Mouse (Mus musculus): ENCODE measurements around the gene Ints13. TPM values are rescaled to one million over a fixed set of nuclear protein-coding genes. Genes with fewer than 3 reads are reported as not detected.
"Not testable (repeated sequence)": the region's sequence is repeated elsewhere in the genome, so short reads cannot be mapped to it uniquely, and the experiment has no call there.

Gene Ints13
- 10 to 100 TPM; 29.3 to 40.7 TPM for total RNA-seq (2021)
- long read RNA-seq, experiment 1, partial matches to known transcripts, result 0 of 15 reads
- long read RNA-seq, experiment 1, other reads (novel, unspliced or antisense), result 12 of 15 reads
- long read RNA-seq, experiment 2, partial matches to known transcripts, result 2 of 18 reads
- long read RNA-seq, experiment 2, other reads (novel, unspliced or antisense), result 15 of 18 reads

DNA sequence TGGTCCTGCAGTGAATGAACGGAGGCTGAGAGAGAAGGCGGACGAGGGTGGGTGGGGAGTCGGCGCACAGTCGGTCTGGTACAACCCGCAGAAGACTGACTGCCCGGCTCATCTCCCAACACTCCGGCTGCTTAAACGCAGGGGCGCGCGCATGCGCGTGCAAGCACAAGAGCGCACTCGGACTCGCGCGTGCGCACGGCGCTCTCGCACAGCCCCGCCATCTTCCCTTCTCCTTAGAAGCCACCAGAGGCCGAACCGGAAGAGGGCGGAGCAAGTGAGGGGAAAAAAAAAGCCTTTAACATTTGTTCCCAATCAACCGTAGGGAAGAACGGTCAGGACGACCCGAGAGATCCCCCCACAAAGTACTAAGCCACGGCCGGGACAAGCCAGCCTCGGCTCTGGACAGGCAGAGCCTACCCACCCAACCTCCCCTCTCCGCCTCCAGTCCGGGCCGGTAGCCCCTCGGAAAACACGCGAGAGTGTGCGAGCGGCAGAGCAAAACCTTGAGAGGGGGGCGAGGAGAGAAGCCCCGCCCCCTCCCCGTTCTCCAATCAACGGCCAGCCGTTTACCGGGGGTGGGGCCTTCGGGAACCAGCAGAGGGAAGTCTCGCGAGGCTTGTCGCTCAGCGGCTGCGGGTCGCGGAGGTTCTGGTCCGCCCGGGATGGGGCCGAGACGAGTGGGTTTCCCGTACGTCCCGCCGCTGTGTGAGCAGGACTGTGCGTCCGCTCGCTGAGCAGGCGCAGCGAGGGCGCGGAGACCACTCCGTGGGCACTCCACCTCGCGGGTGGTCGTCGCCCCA lies at the start of gene Ints13:
Gene Ints13, minus strand, starts transcription at position 526 of the 800 bp plus-strand sequence.
- peak; percentile 97 to 98 for DNase-seq (ENCODE audit: low spot score in 2 of 2)
- intact Hi-C loops (cut with DNase I), result loop anchor here (5.0 to 10.0 kb wide), 2 partner anchors 55 to 163 kb away; no protein-coding TSS in a partner anchor

- intact Hi-C loops (cut with DNase I), result no loop called here
- no peak for DNase-seq (ENCODE audit: low spot score in 2 of 2)
Measured at GRCm38 (mm10) chr6:146616670-146617069, 39.0 kb upstream of the Ints13 start.

DNA sequence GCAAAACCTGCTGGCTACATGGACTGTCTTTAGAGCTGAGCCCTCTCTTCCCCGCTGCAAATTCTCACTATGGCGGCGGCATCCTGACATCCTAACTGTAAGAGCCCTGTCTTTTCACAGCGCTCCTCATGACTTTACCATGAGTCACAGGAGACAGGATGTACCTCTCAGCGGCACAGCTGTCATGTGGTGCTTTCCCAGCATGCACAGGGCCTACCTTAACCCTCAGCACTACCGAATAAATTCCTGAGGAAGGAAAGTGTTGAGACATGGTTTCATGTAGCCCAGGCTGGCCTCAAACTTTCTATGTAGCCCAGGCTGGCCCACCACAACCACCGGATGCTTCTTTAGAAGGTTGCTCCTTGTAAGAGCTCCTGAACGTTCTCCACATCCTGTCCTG lies 38.3 kb upstream of the Ints13 start:
- DNase-seq (ENCODE audit: low spot score in 2 of 2), result no peak
- intact Hi-C loops (cut with DNase I), result no loop called here

DNA sequence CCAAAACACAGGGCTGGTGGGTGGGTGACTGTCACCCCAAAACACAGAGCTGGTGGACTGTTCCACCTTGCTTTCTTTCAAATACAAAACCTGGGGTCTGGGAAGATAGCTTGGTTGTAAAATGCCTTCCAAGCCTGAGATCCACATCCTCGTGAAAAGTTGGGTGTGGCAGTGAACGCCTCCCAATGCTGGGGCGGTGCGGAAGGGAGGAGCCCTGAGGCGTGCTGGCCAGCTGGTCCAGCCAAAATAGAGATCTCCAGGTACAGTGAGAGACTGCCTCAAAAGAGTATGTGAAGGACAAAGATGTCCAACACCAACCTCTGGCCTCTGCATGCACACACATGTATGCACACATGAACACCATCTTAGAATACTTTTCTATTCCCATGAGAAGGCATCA lies 36.9 kb upstream of the Ints13 start:
- DNase-seq (ENCODE audit: low spot score in 2 of 2), result no peak
- intact Hi-C loops (cut with DNase I), result no loop called here

GRCm38 (mm10) chr6:146613907-146614306 lies 36.3 kb upstream of the Ints13 start:
- intact Hi-C loops (cut with DNase I), result no loop called here
- DNase-seq (ENCODE audit: low spot score in 2 of 2), result no peak

DNA sequence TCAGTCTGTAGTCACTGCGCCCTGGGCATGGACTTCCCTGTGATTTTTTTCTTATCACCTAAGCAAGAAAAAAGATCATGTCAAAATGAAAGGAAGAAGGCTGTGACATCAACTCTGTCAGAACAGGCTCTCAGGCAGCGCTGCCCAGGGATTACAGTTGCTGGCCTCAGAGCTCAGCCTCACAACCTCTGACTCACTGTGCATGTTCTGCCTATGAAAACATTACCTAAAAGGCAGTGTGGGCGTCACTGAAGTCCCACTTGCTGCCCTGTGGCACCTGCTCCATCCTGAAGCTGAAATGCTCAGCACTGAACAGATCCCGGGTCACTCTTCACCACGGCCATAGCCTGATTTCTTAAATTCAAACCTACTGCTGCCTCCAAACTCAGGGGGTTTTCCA lies 35.1 kb upstream of the Ints13 start:
- no peak for DNase-seq (ENCODE audit: low spot score in 2 of 2)
- intact Hi-C loops (cut with DNase I), result no loop called here

GRCm38 (mm10) chr6:146611897-146612296 lies 34.3 kb upstream of the Ints13 start:
- DNase-seq (ENCODE audit: low spot score in 2 of 2), result no peak
- intact Hi-C loops (cut with DNase I), result no loop called here

- DNase-seq (ENCODE audit: low spot score in 2 of 2), result no peak
- intact Hi-C loops (cut with DNase I), result no loop called here
Measured at GRCm38 (mm10) chr6:146611385-146611784, 33.8 kb upstream of the Ints13 start.

DNA sequence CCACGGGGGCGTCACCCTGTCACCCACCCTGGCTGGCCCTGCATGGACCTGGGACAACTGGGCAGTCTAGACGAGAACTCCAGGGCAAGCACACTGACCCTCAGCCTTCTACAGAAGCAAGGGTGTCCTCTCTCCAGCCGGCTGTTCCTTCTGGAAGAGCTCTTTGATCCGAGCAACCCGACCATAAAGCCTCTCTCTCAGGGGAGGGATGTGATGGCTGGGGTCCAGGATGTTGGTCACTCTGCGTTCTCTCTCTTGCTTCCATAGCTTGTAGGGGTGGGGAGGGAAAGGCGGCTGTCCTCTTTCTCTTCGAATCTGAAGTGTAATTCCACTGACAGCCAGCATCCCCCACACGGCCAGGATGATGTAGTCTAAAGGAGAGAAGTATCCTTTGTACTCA lies 26.0 kb upstream of the Ints13 start:
- intact Hi-C loops (cut with DNase I), result no loop called here
- no peak for DNase-seq (ENCODE audit: low spot score in 2 of 2)

- no peak for DNase-seq (ENCODE audit: low spot score in 2 of 2)
- intact Hi-C loops (cut with DNase I), result no loop called here
Measured at GRCm38 (mm10) chr6:146602601-146603000, 25.0 kb upstream of the Ints13 start.

DNA sequence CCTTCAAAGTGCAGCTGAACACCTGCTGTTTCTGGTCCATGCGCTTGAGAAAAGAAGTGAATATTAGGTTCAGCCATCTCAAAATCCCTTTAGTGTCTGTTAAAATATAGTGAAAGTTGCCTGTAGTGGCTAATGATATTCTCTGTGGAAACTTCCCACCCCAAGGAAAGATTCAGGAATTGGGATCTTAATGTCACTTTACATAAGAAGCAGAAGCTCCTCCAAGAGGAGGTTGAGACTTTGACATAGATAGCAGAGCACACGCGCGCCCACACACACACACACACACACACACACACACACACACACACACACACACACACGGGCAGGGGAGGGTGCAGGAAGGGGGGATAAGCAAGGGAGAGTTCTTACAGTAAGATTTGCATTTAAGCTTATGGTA lies 7.5 kb upstream of the Ints13 start:
- intact Hi-C loops (cut with DNase I), result no loop called here
- DNase-seq (ENCODE audit: low spot score in 2 of 2), result no peak

DNA sequence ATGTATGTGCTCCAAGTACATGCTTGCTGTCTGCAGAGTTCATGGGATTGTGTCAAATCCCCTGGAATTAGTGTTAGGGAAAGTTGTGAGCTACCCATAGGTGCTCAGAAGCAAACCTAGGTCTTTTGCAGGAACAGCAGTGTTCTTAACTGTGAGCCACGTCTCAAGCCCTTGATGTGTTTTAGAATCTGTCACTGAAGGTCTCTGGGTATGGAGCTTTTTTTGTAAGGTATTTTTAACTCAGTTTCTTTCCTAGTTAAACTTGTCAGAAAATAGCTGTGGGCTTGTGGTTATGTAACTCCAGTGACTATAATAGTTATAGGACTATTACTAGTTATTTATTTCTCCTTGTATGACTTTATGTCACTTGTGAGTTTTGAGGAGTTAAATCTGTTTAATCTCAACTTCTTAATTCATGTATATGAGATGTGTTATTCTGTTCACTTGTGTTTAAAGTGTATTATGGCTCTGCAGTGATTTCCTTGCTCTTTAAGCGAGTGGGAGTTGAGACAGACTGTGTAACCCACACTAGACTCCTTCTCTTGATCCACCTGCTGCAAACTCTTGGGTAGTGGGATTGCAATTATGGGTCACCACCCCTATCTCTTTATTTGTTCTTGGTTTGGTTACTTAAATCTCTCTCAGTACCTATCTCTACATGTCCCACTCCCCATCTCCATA lies 5.9 kb upstream of the Ints13 start:
- intact Hi-C loops (cut with DNase I), result no loop called here
- DNase-seq (ENCODE audit: low spot score in 2 of 2), result peak in 1 of 2 experiments; percentile 24

DNA sequence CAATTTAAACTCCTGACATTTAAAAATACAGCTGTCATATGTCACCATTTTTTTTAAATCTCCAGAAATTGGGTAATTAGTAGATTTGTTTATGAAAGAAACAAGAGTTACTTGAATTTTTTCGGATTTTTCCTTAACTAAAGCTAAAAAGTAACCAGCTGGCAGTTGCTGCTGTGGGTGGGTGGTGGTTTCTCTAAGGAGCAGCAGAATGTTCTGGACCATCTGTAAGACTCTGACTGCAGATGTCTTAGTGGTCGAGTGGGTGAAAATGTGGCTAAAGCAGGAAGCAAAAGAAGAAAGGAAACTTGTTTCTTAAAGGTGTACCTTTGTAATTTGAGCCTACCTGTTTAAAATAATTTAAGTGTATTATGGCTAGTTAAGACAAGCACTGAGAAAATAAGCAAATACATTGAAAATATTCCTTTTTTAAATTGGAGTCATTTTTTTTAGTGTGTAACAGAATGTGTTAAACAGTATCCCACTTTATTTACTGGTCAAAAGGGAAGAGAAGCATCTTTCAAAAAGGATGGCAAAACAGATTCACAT lies 2.8 kb upstream of the Ints13 start:
- intact Hi-C loops (cut with DNase I), result no loop called here
- DNase-seq (ENCODE audit: low spot score in 2 of 2), result peak; percentile 70 to 76

- intact Hi-C loops (cut with DNase I), result loop anchor here (5.0 to 10.0 kb wide), 2 partner anchors 54 to 164 kb away; no protein-coding TSS in a partner anchor
- peak; percentile 42 to 69 for DNase-seq (ENCODE audit: low spot score in 2 of 2)
Measured at GRCm38 (mm10) chr6:146578586-146578985, 951 bp upstream of the Ints13 start.

GRCm38 (mm10) chr6:146578111-146578531 lies 486 bp upstream of the Ints13 start:
- DNase-seq (ENCODE audit: low spot score in 2 of 2), result peak in 1 of 2 experiments; percentile 60
- intact Hi-C loops (cut with DNase I), result loop anchor here (5.0 to 10.0 kb wide), 2 partner anchors 54 to 163 kb away; no protein-coding TSS in a partner anchor

GRCm38 (mm10) chr6:146576903-146577302 lies 732 bp downstream of the Ints13 start, which contains the start of gene Fgfr1op2:
Gene Fgfr1op2 (plus strand): TSS chr6:146577203.
- DNase-seq (ENCODE audit: low spot score in 2 of 2), result no peak
- intact Hi-C loops (cut with DNase I), result loop anchor here (5.0 to 10.0 kb wide), 2 partner anchors 55 to 162 kb away; no protein-coding TSS in a partner anchor

DNA sequence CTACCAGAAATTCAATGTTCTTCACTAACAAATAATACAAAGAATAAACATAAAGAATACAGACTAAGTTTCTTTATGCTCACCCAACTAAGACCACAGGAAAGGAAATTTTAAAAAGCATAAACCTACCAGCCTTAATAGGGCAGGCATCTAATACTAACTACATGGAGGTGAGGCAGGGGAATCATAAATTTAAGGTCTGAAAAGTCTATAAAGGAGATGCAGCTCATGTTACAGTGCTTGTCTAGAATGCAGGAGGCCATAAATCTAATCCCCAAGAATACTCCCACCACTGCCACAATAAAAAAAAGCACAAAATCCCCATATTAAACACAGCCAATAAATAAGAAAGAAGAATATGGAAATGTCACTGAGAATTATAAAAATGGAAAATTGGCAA lies 5.6 kb downstream of the Ints13 start:
- intact Hi-C loops (cut with DNase I), result loop anchor here (10.0 kb wide), 1 partner anchor 157 kb away; no protein-coding TSS in a partner anchor
- DNase-seq (ENCODE audit: low spot score in 2 of 2), result no peak

GRCm38 (mm10) chr6:146562461-146562860 lies 15.2 kb downstream of the Ints13 start:
- intact Hi-C loops (cut with DNase I); DNase-seq (ENCODE audit: low spot score in 2 of 2): not testable (repeated sequence)

- intact Hi-C loops (cut with DNase I), result no loop called here
Measured at GRCm38 (mm10) chr6:146551326-146551725, 26.3 kb downstream of the Ints13 start.

DNA sequence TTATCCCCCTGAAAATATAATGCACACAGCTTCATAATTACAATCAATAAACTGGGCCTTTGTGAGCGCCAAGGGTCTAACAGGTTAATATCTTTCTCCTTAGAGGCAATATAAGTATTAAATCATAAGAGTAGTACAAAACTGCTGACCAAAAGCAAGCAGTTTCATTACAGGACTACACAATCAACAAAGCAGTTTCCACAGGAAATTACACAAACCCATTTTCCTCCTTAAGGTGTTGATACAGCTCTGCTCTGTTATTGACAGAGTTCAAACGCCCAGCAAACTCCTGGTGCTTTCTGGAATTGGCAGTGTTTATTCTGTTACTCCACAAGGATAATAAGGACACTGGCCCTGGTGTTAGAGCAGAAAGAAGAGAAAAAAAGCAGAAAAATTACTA lies 27.2 kb downstream of the Ints13 start:
- intact Hi-C loops (cut with DNase I), result no loop called here
- no peak for DNase-seq (ENCODE audit: low spot score in 2 of 2)

More at GRCm38 (mm10) chr6:146551326-146551725, 26.3 kb downstream of the Ints13 start:
- DNase-seq (ENCODE audit: low spot score in 2 of 2), result no peak

Measured in left cerebral cortex, postnatal 14 days (tissue).